Mouse (Mus musculus) retina, adult 2 months (tissue): ENCODE measurements at regions not wholly inside any gene's neighbourhood (a gene's known extent, or its start where the extent isn't known, plus 50 kb on each side); places are given as distances from the start of the nearest gene placed in this dataset.
"Not testable (repeated sequence)": the region's sequence is repeated elsewhere in the genome, so short reads cannot be mapped to it uniquely, and the experiment has no call there.

Experiments used
- DNase-seq: peaks from one replicate; pipeline ENCODE4 v3.0.0-alpha.2; 2012; ENCODE audit warnings: low read depth, low spot score

GRCm38 (mm10) chr14:86599511-86599910, 541.5 kb downstream of the Diaph3 start:
- no peak for DNase-seq

GRCm38 (mm10) chr14:86588525-86588924, 552.5 kb downstream of the Diaph3 start:
- DNase-seq: no peak

DNA sequence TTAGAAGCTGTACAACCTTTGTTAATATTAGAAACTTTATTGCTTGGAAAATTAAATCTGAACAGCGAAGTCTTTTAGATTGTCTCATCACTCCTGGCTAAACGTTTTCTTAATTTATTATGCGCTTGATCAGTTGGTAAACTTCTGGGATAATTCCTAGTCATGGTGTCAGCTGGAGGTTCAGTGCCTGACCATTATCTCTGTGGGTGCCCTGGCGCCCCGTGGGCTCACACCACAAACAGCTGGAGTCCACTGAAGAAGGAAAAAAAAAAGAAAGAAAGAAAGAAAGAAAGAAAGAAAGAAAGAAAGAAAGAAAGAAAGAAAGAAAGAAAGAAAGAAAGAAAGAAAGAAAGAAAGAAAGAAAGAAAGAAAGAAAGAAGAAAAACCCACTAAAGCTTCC, 555.1 kb downstream of the Diaph3 start:
- not testable (repeated sequence) for DNase-seq

- DNase-seq: no peak
These were observed 578.3 kb downstream of the Diaph3 start for GRCm38 (mm10) chr14:86562728-86563127.

DNA sequence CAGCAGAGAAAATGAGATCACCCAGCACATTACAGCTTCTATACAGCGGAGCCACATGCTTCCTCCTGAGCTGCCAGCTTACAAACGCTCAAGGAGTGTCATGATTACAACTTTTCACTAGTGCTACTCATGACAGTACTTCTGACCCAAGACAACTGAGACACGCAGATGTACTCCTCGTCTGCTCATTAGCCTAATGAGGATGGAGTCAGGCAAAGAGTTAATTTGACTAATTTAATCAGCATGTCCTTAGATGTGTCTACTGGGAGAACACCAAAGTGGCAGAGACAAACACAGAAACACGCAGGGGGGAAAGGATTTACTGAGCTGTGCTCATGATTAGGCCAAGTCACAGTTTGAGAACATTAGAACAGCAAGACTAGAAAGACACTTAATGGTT, 603.0 kb downstream of the Diaph3 start:
- no peak for DNase-seq

DNA sequence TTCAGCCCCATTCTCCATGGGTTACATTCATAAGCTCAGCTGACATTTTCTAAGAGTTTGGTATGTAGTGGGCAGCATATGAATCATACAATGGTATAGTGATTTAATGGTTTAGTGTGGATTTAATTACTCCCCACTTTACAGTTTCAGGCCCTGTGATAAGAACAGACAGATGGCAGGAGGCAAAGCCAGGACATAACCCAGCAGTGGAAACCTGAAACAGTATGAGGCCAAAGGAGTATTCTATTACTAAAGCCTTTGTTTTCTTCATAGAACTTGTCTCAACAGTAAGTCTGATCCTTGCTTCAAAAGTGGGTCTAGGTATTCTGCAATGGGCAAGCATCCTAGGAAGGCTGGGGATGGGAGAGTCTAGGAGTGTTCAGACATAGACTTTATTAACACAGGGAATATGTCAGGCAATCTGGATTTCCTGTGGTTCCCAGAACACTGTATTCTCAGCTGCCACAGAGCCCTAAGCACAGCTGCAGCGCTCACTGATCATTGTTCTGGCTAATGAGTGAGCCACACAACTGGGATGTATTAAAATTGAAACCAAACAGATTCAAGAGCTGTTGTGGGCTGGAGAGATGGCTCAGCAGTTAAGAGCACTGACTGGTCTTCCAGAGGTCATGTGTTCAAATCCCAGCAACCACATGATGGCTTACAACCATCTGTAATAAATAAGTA, 604.6 kb downstream of the Diaph3 start:
- DNase-seq: no peak

DNA sequence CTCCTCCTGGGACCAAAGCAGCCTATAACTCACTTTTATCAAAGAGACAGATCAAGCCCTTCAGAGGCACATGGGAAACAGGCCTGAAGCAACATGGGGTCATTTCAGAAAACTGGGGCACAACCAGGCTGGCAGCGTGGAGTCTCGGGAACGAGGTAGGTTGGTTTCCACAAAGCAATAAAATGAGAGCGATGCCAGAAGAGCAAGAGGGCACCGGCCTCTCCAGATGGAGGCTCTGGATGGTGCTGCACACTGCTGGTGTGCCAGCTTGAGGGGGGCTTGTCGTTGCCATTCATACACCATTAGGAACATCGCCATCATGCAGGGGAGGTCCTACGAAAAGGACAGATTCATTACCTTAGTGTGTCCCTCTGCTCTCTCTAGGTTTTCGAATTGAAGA, 630.6 kb downstream of the Diaph3 start:
- DNase-seq: no peak

GRCm38 (mm10) chr14:86509686-86510085, 631.3 kb downstream of the Diaph3 start:
- no peak for DNase-seq

- no peak for DNase-seq
These were observed 634.7 kb downstream of the Diaph3 start for GRCm38 (mm10) chr14:86506286-86506685.

DNA sequence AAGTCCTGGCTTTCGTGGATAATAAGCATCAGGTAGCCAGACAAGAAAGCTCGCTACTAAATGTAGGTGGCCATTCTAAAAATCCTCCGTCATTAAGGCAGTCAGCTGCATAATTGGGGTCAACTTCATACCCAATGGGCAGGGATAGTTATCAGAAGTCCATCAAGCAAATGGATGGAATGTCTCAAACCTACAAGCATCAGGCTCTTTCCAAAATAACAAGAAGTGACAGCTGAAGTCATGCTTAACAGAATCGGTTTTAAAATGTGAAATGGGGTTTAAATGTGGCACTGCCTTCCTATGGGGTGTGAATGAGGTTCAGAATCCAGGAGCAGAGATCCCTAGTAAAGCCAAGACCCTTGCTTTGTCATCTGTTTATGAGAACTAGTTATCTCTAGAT, 650.2 kb downstream of the Diaph3 start:
- no peak for DNase-seq

DNA sequence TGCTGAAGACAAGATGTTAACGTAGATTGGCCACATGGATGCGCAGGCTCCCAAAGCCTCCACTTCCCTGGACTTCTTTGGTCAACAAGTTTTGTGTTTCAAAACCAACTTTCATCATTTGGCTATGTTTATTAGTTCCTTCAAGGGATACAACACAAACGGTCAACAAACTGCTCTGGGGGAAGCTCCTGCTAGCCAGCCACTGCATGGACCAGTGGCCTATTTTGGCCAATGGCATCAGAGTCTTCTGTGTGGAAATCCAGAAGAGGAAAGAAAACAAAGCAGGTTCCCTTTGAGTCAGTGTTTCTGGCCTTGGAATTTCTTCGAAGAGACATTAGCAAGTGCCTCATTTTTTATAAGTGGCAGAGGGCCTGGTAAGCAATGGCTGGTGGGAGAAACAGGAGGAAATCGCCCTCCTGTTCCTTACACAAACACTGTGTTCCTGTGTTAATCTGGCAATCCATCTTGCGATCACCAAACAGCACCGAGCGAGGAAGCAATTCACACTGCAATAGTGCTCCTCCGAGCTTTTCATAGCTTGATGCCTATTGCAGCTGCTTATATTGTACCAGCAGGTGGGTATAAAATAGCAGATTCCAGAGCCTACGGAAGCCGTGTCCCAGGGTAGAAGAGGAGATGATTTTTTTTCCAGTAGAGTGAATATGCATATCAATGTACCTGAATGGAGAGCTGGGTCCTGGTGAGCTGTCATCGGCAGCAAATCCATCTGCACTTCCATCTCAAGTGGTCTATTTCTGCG, 651.0 kb downstream of the Diaph3 start:
- no peak for DNase-seq

DNA sequence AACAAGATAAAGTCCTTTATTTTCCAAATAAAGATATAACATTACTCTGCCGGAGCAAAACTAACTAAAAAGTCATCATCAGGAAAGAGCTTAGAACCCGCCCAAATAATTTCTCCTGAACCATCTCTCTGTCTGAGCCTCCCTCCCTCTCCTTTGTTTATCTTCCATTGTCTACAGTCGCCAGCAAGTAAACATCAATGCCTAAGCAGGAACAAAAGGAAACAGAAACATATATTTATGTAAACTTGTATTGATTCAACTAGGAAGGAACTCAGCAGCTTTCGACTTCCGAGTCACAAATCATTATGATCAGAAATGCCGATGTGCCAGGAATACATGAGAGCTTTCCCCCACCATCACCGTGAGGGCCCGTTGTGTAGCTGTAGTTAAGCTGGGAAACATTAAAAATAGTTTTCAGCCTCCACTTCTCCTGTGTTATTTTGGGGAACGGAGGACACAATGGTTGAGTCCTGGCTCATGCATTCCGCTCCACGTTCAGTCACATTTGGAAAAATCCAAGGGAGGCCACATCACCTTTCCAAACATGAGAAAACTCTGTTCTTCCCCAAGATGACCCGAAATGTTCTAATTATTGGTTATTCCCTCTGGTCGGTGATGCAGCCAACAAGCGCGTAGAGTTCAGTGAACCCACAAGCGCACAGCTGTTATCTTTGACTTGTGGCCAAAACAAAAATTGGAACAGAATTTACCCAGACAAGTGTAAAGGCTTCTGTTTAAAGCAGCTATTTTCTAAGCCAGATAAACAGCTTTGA, 651.8 kb downstream of the Diaph3 start:
- no peak for DNase-seq

- DNase-seq: no peak
These were observed 653.6 kb downstream of the Diaph3 start for GRCm38 (mm10) chr14:86487285-86487897.

DNA sequence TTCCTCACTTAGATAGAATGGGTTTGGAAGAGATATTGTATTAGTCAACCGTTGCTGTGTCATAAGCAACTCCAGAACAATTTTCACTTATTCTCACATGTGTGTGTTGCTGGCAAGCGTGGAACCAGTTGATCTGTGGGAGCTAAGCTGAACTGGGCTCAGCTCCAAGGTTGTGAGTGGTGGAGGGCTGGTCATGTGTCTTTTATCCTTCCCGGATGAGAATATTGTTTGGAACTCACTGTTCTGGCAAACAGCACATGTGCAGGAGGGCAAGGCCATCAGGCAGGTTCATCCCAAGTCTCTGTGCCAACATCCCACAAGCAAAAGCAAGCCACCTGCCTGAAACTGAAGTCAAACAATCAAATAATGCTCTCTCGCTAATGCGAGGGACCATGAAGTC, 656.8 kb downstream of the Diaph3 start:
- DNase-seq: no peak

DNA sequence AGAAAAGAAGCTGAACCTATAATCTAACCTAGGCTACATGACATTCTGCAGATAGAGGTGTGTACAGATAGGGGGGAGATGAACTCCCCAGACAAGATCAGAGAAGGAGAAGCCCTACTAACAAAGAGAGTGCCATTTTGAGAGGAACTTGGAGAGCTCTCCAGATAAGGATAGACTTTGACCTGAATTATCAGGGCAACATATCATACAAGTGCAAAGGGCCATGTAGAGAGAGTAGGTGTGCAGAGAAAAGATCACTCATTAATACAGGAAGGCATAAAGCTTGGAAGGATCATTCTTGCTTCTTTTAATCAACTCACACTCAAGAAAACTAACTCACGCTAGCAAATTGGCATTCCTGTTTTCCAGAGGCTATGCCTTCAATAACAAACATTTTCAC, 667.4 kb downstream of the Diaph3 start:
- no peak for DNase-seq

DNA sequence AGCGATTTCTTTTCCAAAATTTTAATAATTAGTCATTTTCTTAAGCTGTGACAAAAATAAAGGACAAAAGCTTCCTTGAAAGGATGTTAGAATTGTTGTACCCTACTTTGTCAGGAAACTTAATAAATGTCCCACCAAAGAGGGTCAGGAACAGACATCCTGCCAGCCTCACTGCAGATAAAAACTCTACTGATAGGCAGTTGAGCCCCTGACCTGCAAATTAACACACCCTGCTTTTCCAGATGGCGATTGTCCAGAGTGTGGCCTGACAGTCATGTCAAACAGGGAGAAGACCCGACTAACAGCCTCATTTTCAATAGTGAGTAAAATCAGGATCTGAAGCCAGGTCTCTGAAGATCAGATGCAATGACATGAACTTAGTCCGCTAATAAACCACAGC, 670.6 kb downstream of the Diaph3 start:
- no peak for DNase-seq

GRCm38 (mm10) chr14:86467886-86468463, 673.1 kb downstream of the Diaph3 start:
- no peak for DNase-seq

GRCm38 (mm10) chr14:86463388-86463787, 677.6 kb downstream of the Diaph3 start:
- DNase-seq: no peak

DNA sequence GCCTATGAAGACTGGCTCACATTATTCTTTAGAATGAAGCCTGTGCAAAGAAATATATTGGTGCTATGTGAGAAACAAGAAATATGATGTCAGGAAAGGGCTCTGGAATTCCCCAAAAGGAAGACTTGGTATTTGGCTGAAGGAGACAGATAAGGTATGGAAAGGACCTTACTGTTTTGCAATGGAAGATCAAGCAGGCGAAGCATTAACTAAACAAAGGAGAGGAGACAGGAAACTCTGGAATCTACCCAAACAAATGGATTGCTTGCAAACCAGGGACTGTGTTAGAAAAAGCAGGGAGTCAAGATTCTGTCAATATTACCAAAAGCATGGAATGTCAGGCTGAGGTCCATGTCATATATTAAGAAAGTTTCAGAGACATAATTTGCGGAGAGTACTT, 687.9 kb downstream of the Diaph3 start:
- DNase-seq: no peak

DNA sequence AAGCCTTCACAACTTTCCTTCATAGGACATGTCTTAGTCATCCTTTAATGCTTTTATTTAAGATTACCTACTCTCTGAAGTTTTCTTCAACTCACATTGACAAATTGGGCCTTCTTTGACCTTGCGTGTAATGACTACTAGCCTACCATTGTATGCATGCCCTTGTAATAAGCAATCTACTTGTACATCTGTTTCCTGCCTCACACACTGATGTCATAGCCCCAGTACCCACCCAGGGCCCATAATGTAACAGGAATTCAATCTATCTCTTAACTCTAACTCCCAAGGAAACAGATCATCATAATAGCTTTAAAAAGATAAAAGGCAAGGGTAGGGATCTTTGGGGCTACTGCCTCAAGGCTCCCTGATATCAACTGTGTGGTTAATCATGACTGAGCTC, 690.4 kb downstream of the Diaph3 start:
- DNase-seq: no peak

DNA sequence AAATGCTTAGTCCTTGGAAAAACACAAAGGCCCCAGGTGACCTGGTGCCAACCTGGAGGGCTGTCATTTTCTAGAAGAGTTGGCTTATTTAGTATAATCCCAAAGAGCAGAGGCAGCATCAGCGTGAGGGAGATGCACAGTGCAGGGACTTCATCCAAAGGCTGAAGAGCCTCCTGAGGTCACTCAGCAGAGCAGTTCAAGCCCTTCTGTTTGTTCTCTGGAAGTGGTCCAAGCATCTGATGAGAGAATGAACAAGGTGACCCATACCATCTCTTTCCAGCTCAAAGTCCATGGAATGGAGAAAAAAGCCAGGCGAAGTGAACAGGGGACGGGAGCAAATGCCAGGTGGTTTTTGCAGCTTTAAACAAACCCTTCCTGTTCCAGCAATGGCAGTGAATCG, 695.9 kb downstream of the Diaph3 start:
- no peak for DNase-seq
